Mouse (Mus musculus): ENCODE measurements around the gene Krtap4-1. TPM values are rescaled to one million over a fixed set of nuclear protein-coding genes. Genes with fewer than 3 reads are reported as not detected.
A peak's percentile ranks its signal among the peaks of the same experiment; 100 is the strongest.
"Not testable (repeated sequence)": the region's sequence is repeated elsewhere in the genome, so short reads cannot be mapped to it uniquely, and the experiment has no call there.

Gene Krtap4-1
- not detected for total RNA-seq (2021)
- long read RNA-seq, experiment 1 = 0 reads
- long read RNA-seq, experiment 2 = 0 reads

- intact Hi-C loops (cut with DNase I) = no loop called here
These were observed at the start of gene Krtap4-1 for GRCm38 (mm10) chr11:99628138-99628537. TSS of gene Krtap4-1 (minus strand) at chr11:99628238.

GRCm38 (mm10) chr11:99665860-99666259 lies 37.8 kb upstream of the Krtap4-1 start, which contains the start of gene Krtap4-6:
TSS of gene Krtap4-6 (minus strand) at chr11:99665960.
- intact Hi-C loops (cut with DNase I) = no loop called here

More at GRCm38 (mm10) chr11:99628138-99628537, at the start of gene Krtap4-1:
- DNase-seq (ENCODE audit: low spot score in 2 of 2) = no peak

GRCm38 (mm10) chr11:99662802-99663201 lies 34.8 kb upstream of the Krtap4-1 start:
- no peak for DNase-seq (ENCODE audit: low spot score in 2 of 2)
- intact Hi-C loops (cut with DNase I) = no loop called here

More at GRCm38 (mm10) chr11:99665860-99666259, 37.8 kb upstream of the Krtap4-1 start, which contains the start of gene Krtap4-6:
- no peak for DNase-seq (ENCODE audit: low spot score in 2 of 2)

GRCm38 (mm10) chr11:99659256-99659655 lies 31.2 kb upstream of the Krtap4-1 start:
- intact Hi-C loops (cut with DNase I) = no loop called here
- no peak for DNase-seq (ENCODE audit: low spot score in 2 of 2)

- intact Hi-C loops (cut with DNase I) = not testable (repeated sequence)
These were observed 30.5 kb upstream of the Krtap4-1 start, which contains the start of gene Gm11563 for GRCm38 (mm10) chr11:99658467-99659010. TSS of gene Gm11563 (minus strand) at chr11:99658960.

GRCm38 (mm10) chr11:99657051-99657450 lies 29.0 kb upstream of the Krtap4-1 start:
- no peak for DNase-seq (ENCODE audit: low spot score in 2 of 2)
- intact Hi-C loops (cut with DNase I) = no loop called here

More at GRCm38 (mm10) chr11:99658467-99659010, 30.5 kb upstream of the Krtap4-1 start, which contains the start of gene Gm11563:
- not testable (repeated sequence) for DNase-seq (ENCODE audit: low spot score in 2 of 2)

GRCm38 (mm10) chr11:99650136-99650535 lies 22.1 kb upstream of the Krtap4-1 start, which contains the start of gene Gm11555:
TSS of gene Gm11555 (minus strand) at chr11:99650236.
- no peak for DNase-seq (ENCODE audit: low spot score in 2 of 2)
- intact Hi-C loops (cut with DNase I) = no loop called here

GRCm38 (mm10) chr11:99646444-99646843 lies 18.4 kb upstream of the Krtap4-1 start:
- intact Hi-C loops (cut with DNase I) = no loop called here
- DNase-seq (ENCODE audit: low spot score in 2 of 2) = peak in 1 of 2 experiments; percentile 15

GRCm38 (mm10) chr11:99644351-99644750 lies 16.3 kb upstream of the Krtap4-1 start:
- no peak for DNase-seq (ENCODE audit: low spot score in 2 of 2)
- intact Hi-C loops (cut with DNase I) = no loop called here

GRCm38 (mm10) chr11:99643635-99644139 lies 15.6 kb upstream of the Krtap4-1 start, which contains the start of gene Krtap4-7:
TSS of gene Krtap4-7 (minus strand) at chr11:99644089.
- intact Hi-C loops (cut with DNase I) = not testable (repeated sequence)

GRCm38 (mm10) chr11:99640926-99641325 lies 12.9 kb upstream of the Krtap4-1 start:
- intact Hi-C loops (cut with DNase I) = no loop called here
- no peak for DNase-seq (ENCODE audit: low spot score in 2 of 2)

More at GRCm38 (mm10) chr11:99643635-99644139, 15.6 kb upstream of the Krtap4-1 start, which contains the start of gene Krtap4-7:
- not testable (repeated sequence) for DNase-seq (ENCODE audit: low spot score in 2 of 2)

- intact Hi-C loops (cut with DNase I) = no loop called here
- peak; percentile 38 to 69 for DNase-seq (ENCODE audit: low spot score in 2 of 2)
These were observed 9.0 kb upstream of the Krtap4-1 start for GRCm38 (mm10) chr11:99637086-99637485.

GRCm38 (mm10) chr11:99634653-99635134 lies 6.7 kb upstream of the Krtap4-1 start, which contains the start of gene Krtap4-2:
TSS of gene Krtap4-2 (minus strand) at chr11:99635084.
- intact Hi-C loops (cut with DNase I) = no loop called here
- DNase-seq (ENCODE audit: low spot score in 2 of 2) = no peak

GRCm38 (mm10) chr11:99633293-99633692 lies 5.3 kb upstream of the Krtap4-1 start:
- DNase-seq (ENCODE audit: low spot score in 2 of 2) = peak; percentile 24 to 53

GRCm38 (mm10) chr11:99630890-99631289 lies 2.9 kb upstream of the Krtap4-1 start:
- DNase-seq (ENCODE audit: low spot score in 2 of 2) = no peak
- intact Hi-C loops (cut with DNase I) = no loop called here

More at GRCm38 (mm10) chr11:99633293-99633692, 5.3 kb upstream of the Krtap4-1 start:
- intact Hi-C loops (cut with DNase I) = no loop called here

- intact Hi-C loops (cut with DNase I) = no loop called here
- DNase-seq (ENCODE audit: low spot score in 2 of 2) = no peak
These were observed 7.7 kb downstream of the Krtap4-1 start, which contains the start of gene Gm11562 for GRCm38 (mm10) chr11:99620335-99620734. TSS of gene Gm11562 (minus strand) at chr11:99620435.

GRCm38 (mm10) chr11:99614796-99615363 lies 13.2 kb downstream of the Krtap4-1 start, which contains the start of gene Krtap2-4:
TSS of gene Krtap2-4 (minus strand) at chr11:99614846.
- intact Hi-C loops (cut with DNase I) = no loop called here
- DNase-seq (ENCODE audit: low spot score in 2 of 2) = no peak

GRCm38 (mm10) chr11:99610089-99610488 lies 17.9 kb downstream of the Krtap4-1 start, which contains the start of gene Gm11937:
TSS of gene Gm11937 (minus strand) at chr11:99610189.
- DNase-seq (ENCODE audit: low spot score in 2 of 2); intact Hi-C loops (cut with DNase I): not testable (repeated sequence)

- DNase-seq (ENCODE audit: low spot score in 2 of 2) = peak; percentile 43 to 45
- intact Hi-C loops (cut with DNase I) = no loop called here
These were observed 18.9 kb downstream of the Krtap4-1 start for GRCm38 (mm10) chr11:99609126-99609525.

GRCm38 (mm10) chr11:99603208-99603607 lies 24.8 kb downstream of the Krtap4-1 start, which contains the start of gene Gm11938:
TSS of gene Gm11938 (minus strand) at chr11:99603308.
- DNase-seq (ENCODE audit: low spot score in 2 of 2); intact Hi-C loops (cut with DNase I): not testable (repeated sequence)
